Mouse (Mus musculus) left cerebral cortex, adult 11 months (tissue): ENCODE data around the gene Zfp771.

Experiments
- DNase-seq: peaks from one replicate; pipeline ENCODE4 v3.0.0; 2022; ENCODE audit warnings: low spot score

The Zfp771 gene

GRCm38 (mm10) chr7:127287940-127288339, 43.9 kb downstream of the Zfp771 start:
- DNase-seq, result no peak

- DNase-seq, result no peak
Observed at GRCm38 (mm10) chr7:127289306-127289705, 45.2 kb downstream of the Zfp771 start.

GRCm38 (mm10) chr7:127290142-127290541, 46.1 kb downstream of the Zfp771 start:
- DNase-seq, result no peak

GRCm38 (mm10) chr7:127296098-127296497, 52.0 kb downstream of the Zfp771 start, which contains the start of gene Itgal:
Gene Itgal, plus strand, starts transcription at chr7:127296260.
- no peak for DNase-seq

GRCm38 (mm10) chr7:127296786-127297555, 52.9 kb downstream of the Zfp771 start:
- DNase-seq, result no peak

- no peak for DNase-seq
Observed at GRCm38 (mm10) chr7:127297586-127298193, 53.6 kb downstream of the Zfp771 start.
